Mouse (Mus musculus): Measurements from ENCODE around the gene Cyren. TPM values are rescaled to one million over a fixed set of nuclear protein-coding genes. Genes with fewer than 3 reads are reported as not detected.
A peak's percentile ranks its signal among the peaks of the same experiment; 100 is the strongest.

The Cyren gene
- polyA plus RNA-seq, 1 experiment: 23.2 TPM

GRCm38 (mm10) chr6:34875268-34875761 is 2.5 kb downstream of the Cyren start:
- 1% methylated on average over 15 of the region's 15 CpGs for WGBS
- TF ChIP-seq POLR2A (IDR thresholded peaks at IDR 0.05; ENCODE audit: borderline replicate concordance, control insufficient read depth, low read depth, low read length) (no peak), CTCF (IDR thresholded peaks at IDR 0.05; ENCODE audit: control insufficient read depth, insufficient read depth, low read length) (0 out of 2 replicates have a peak, but pooled peaks have one; percentile 0)
- Histone ChIP-seq H3K4me3 (replicated peaks; ENCODE audit: control insufficient read depth, low read depth, low read length) (peak overlapping the region; percentile 65), H3K4me1 (ENCODE audit: control insufficient read depth, insufficient read depth, low read length) (peaks cover 11% of the 10 kb centered on the region), H3K27ac (ENCODE audit: control insufficient read depth, insufficient read depth, low read depth, low read length, poor library complexity) (peak overlapping the region; percentile 87)

DNA sequence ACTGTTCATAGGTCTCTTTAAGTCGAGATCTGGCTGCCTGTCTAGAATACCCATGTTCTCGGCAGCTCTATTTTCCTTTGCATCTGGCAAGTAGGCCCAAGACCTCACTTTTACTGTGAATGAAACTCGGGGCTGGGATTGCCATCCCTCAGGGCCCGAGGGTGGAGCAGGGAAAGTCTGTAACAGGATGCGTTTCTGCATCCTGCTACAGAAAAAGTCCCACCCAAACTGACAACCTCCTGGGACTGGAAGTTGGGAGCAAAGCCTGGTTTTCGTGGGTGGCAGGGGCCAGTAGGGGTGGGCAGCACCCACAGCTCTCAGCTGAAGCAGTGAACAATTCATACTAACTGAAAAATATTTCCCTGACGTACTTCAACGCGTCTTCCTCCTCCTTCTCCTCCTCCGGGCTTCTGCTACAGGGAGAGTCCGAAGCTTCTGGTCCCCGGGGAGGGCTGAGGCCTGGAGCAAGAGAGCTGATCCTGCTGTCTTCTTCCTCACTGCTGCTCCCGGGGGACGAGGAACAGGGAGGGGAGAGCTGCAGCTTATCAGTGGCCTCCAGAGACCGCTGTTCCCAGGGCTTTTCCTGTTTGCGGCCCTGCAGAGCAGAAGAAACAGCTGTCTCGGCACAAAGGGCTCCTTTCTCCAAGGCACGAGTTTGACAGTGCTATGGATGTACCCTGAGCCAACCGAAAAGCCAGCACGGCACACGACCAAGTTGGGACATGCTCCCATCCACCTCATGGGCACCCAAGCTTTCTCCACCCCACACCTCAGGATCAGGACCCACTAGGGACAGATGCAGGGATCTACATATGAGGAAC is 3.5 kb downstream of the Cyren start:
- Histone ChIP-seq H3K4me1 (ENCODE audit: control insufficient read depth, insufficient read depth, low read length) (peaks cover 15% of the 10 kb centered on the region), H3K4me3 (replicated peaks; ENCODE audit: control insufficient read depth, low read depth, low read length) (peak overlapping the region; percentile 55), H3K27ac (ENCODE audit: control insufficient read depth, insufficient read depth, low read depth, low read length, poor library complexity) (peak overlapping the region; percentile 87)
- TF ChIP-seq POLR2A (IDR thresholded peaks at IDR 0.05; ENCODE audit: borderline replicate concordance, control insufficient read depth, low read depth, low read length) (no peak; the same call in 1 of the 2 replicates), CTCF (IDR thresholded peaks at IDR 0.05; ENCODE audit: control insufficient read depth, insufficient read depth, low read length) (no peak)
- 14% methylated on average over 21 of the region's 21 CpGs for WGBS

DNA sequence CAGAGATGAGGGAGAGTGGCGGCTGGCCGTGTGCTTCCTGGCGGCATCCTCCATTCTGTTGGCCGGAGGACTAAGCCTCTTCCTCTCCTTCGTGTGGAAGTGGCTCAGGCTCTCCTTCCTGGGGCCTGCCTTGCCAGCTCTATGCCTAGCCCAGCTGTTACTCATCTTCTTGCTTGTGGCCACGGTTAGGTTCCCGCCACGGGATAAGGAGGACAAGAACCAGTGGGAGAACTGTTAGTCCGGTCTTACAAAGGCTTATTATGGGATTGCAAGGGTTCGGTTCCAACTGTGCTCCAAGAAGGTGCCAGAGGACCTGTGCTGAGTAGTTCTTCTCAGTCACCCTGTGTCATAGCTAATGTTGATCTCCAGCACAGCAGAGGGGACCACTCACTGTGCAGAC is 5.0 kb downstream of the Cyren start:
- H3K27ac ChIP-seq (ENCODE audit: control insufficient read depth, insufficient read depth, low read depth, low read length, poor library complexity): no peak overlapping the region
- TF ChIP-seq CTCF (IDR thresholded peaks at IDR 0.05; ENCODE audit: control insufficient read depth, insufficient read depth, low read length) (no peak), POLR2A (IDR thresholded peaks at IDR 0.05; ENCODE audit: borderline replicate concordance, control insufficient read depth, low read depth, low read length) (no peak)
- peaks cover 19% of the 10 kb centered on the region for H3K4me1 ChIP-seq (ENCODE audit: control insufficient read depth, insufficient read depth, low read length)
- WGBS: 80% methylated on average over 10 of the region's 10 CpGs
- no peak overlapping the region for H3K4me3 ChIP-seq (replicated peaks; ENCODE audit: control insufficient read depth, low read depth, low read length)

DNA sequence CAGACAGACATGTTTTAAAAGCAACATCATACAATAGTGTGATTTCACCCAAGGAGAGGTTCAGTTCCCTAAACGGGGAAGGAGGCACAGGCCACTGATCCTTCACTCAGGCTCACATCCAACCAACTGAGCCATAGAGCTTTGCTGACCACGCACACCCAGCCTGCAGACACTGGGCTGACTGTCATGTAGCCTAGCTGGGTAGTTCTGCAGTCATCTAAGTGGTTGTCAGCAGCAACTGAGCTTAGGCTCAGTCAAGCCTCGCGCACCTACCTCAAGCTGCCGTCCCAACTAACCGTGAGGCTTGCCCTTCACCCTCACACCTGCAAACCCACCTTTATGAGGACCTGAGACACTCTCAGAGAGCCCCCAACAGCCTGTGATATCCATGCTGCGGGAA is 5.9 kb downstream of the Cyren start:
- 72% methylated on average over 7 of the region's 7 CpGs for WGBS
- peaks cover 20% of the 10 kb centered on the region for H3K4me1 ChIP-seq (ENCODE audit: control insufficient read depth, insufficient read depth, low read length)
- TF ChIP-seq POLR2A (IDR thresholded peaks at IDR 0.05; ENCODE audit: borderline replicate concordance, control insufficient read depth, low read depth, low read length) (no peak), CTCF (IDR thresholded peaks at IDR 0.05; ENCODE audit: control insufficient read depth, insufficient read depth, low read length) (no peak)
- H3K4me3 ChIP-seq (replicated peaks; ENCODE audit: control insufficient read depth, low read depth, low read length): no peak overlapping the region
- no peak overlapping the region for H3K27ac ChIP-seq (ENCODE audit: control insufficient read depth, insufficient read depth, low read depth, low read length, poor library complexity)

GRCm38 (mm10) chr6:34870724-34871123 is 7.1 kb downstream of the Cyren start:
- TF ChIP-seq POLR2A (IDR thresholded peaks at IDR 0.05; ENCODE audit: borderline replicate concordance, control insufficient read depth, low read depth, low read length) (no peak), CTCF (IDR thresholded peaks at IDR 0.05; ENCODE audit: control insufficient read depth, insufficient read depth, low read length) (no peak)
- Histone ChIP-seq H3K4me1 (ENCODE audit: control insufficient read depth, insufficient read depth, low read length) (peaks cover 21% of the 10 kb centered on the region), H3K4me3 (replicated peaks; ENCODE audit: control insufficient read depth, low read depth, low read length) (no peak overlapping the region), H3K27ac (ENCODE audit: control insufficient read depth, insufficient read depth, low read depth, low read length, poor library complexity) (no peak overlapping the region)
- WGBS: 81% methylated on average over 5 of the region's 5 CpGs

DNA sequence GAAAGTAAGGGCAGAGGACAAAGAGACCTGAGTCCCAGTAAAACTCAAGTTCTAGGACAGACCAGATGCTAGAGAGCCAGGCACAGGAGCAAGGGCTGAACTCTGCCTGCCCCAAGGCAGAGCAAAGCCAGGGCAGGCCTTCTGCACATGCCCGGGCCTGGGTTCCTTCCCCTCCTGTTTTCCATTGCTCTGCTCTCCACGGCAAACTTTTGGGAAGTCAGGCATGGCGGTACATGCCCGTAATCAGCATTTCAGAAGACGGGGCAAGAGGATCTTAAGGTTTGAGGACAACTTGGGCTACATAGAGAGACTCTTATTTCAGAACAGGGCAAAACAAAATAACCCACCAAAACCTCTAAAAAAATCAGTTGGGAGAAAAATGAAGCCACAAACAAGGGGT is 7.7 kb downstream of the Cyren start:
- 44% methylated on average over 5 of the region's 5 CpGs for WGBS
- Histone ChIP-seq H3K4me1 (ENCODE audit: control insufficient read depth, insufficient read depth, low read length) (peaks cover 21% of the 10 kb centered on the region), H3K27ac (ENCODE audit: control insufficient read depth, insufficient read depth, low read depth, low read length, poor library complexity) (peak overlapping the region; percentile 42), H3K4me3 (replicated peaks; ENCODE audit: control insufficient read depth, low read depth, low read length) (no peak overlapping the region)
- TF ChIP-seq POLR2A (IDR thresholded peaks at IDR 0.05; ENCODE audit: borderline replicate concordance, control insufficient read depth, low read depth, low read length) (no peak; the same call in 1 of the 2 replicates), CTCF (IDR thresholded peaks at IDR 0.05; ENCODE audit: control insufficient read depth, insufficient read depth, low read length) (no peak)

GRCm38 (mm10) chr6:34869225-34869915 is 8.5 kb downstream of the Cyren start:
- peak overlapping the region; percentile 49 for H3K4me3 ChIP-seq (replicated peaks; ENCODE audit: control insufficient read depth, low read depth, low read length)
- peak overlapping the region; percentile 42 for H3K27ac ChIP-seq (ENCODE audit: control insufficient read depth, insufficient read depth, low read depth, low read length, poor library complexity)
- 7% methylated on average over 13 of the region's 13 CpGs for WGBS
- peaks cover 16% of the 10 kb centered on the region for H3K4me1 ChIP-seq (ENCODE audit: control insufficient read depth, insufficient read depth, low read length)
- TF ChIP-seq CTCF (IDR thresholded peaks at IDR 0.05; ENCODE audit: control insufficient read depth, insufficient read depth, low read length): no peak

DNA sequence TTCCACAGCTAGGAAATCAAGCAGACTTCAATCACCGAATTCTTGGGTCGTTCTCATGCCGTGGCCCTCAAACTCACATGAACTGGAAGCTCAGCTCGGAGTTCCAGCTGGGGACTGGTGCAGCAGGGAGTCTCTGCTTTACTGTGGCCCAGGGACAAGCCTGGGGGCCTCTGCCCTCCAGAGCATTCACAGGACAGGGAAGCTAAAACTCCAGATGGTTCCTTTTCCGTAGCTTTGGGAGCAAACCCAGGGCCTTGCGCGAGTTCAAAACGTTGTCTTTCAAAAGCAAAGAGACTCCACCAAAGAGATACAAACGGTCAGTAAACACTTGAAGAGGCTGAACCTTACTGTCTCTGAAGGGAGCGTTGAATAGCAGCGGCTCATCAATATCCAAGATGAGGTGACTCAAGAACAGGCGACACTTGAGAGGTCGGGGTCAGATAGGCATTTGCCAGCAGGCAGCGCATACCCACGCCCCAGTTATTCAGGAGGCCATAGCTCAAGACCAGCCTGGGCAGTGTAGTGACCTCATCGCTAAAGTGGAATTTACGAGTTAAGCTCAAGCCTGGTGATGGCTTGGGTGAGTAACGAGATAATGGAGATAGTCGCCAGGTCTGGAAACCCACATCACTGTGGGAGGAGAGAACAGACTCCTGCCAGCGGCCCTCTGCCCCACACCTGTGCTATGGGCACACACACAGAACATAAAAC is 9.2 kb downstream of the Cyren start:
- peaks cover 16% of the 10 kb centered on the region for H3K4me1 ChIP-seq (ENCODE audit: control insufficient read depth, insufficient read depth, low read length)
- no peak overlapping the region for H3K4me3 ChIP-seq (replicated peaks; ENCODE audit: control insufficient read depth, low read depth, low read length)
- peak overlapping the region; percentile 40 for H3K27ac ChIP-seq (ENCODE audit: control insufficient read depth, insufficient read depth, low read depth, low read length, poor library complexity)
- WGBS: 64% methylated on average over 20 of the region's 20 CpGs
- no peak for TF ChIP-seq POLR2A (IDR thresholded peaks at IDR 0.05; ENCODE audit: borderline replicate concordance, control insufficient read depth, low read depth, low read length)
- no peak for TF ChIP-seq CTCF (IDR thresholded peaks at IDR 0.05; ENCODE audit: control insufficient read depth, insufficient read depth, low read length)

Data from bone marrow, adult 2 months (tissue).